Mouse (Mus musculus) heart, adult 2 months (tissue): Measurements from ENCODE around the gene Psma5.

Experiments used
- CTCF ChIP-seq: fragments of 200-600 bp; IDR thresholded peaks from 2 replicates; pipeline ENCODE4 v1.8.1; 2022; ENCODE audit warnings: antibody characterized with exemption, mild to moderate bottlenecking, moderate library complexity
- EP300 ChIP-seq: fragments of 200-500 bp; IDR thresholded peaks from 2 replicates; pipeline ENCODE4 v1.6.1; 2011; ENCODE audit warnings: low read depth, low read length, control low read depth; ENCODE audit not compliant: insufficient read depth

- TF ChIP-seq CTCF, result no peak
- no peak for TF ChIP-seq EP300
These were observed 15.4 kb upstream of the Psma5 start for GRCm38 (mm10) chr3:108241243-108241839.
